Mouse (Mus musculus) erythroblast, embryonic 14.5 days (primary cell): ENCODE data around the gene 1700001O22Rik. TPM values are rescaled to one million over a fixed set of nuclear protein-coding genes. Genes with fewer than 3 reads are reported as not detected.
A peak's percentile ranks its signal among the peaks of the same experiment; 100 is the strongest.

Experiments
- H3K27me3 ChIP-seq: 2 replicates; pipeline ENCODE4 v1.6.1; 2012; ENCODE audit warnings: inconsistent platforms; ENCODE audit not compliant: control insufficient read depth
- H3K36me3 ChIP-seq: 2 replicates; pipeline ENCODE4 v1.6.1; 2012; ENCODE audit warnings: mild to moderate bottlenecking, inconsistent platforms; ENCODE audit not compliant: control insufficient read depth
- H3K4me1 ChIP-seq: 2 replicates; pipeline ENCODE4 v1.6.1; 2012; ENCODE audit warnings: inconsistent platforms; ENCODE audit not compliant: control insufficient read depth
- H3K4me3 ChIP-seq: replicated peaks from 2 replicates; pipeline ENCODE3; 2012; ENCODE audit warnings: moderate library complexity, mild to moderate bottlenecking, inconsistent platforms
- H3K9me3 ChIP-seq: 2 replicates; pipeline ENCODE4 v1.6.1; 2012; ENCODE audit warnings: low read length, inconsistent platforms, mixed read lengths; ENCODE audit not compliant: control insufficient read depth
- GATA1 ChIP-seq: IDR thresholded peaks from 2 replicates; pipeline ENCODE4 v1.6.1; 2012; ENCODE audit warnings: low read length, inconsistent platforms, mixed read lengths
- TAL1 ChIP-seq: IDR thresholded peaks from 3 replicates; pipeline ENCODE4 v1.6.1; 2012; ENCODE audit warnings: low read length, inconsistent platforms, mixed read lengths
- polyA plus RNA-seq: library from polyadenylated mRNA; stranded (reverse); fragments of >175 nt; gene quantifications from 2 replicates; pipeline ENCODE4 v1.2.3, GENCODE M21; 2012

The 1700001O22Rik gene
- polyA plus RNA-seq, 1 experiment: not detected

DNA sequence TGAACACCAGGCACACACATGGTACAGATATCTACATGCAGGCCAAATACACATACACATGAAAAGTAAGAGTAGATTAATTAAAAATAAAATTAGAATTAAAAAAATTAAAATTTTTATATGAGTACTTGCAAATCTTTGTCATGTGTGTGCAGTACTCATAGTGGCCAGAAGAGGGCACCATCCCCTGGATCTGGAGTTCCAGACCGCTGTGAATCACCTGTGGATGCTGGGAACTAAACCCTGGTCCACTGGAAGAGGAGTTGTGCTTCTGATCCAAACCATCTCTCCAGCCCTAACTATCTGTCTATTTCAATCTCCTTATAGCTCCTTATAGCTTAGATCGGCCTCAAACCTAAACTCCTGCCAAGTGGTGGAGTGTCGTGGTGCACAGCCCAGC, 17.6 kb upstream of the 1700001O22Rik start:
- Histone ChIP-seq H3K9me3 (peaks cover 8% of the 10 kb centered on the region), H3K27me3 (no peaks in the 10 kb centered on the region), H3K4me1 (peaks cover 36% of the 10 kb centered on the region), H3K36me3 (peaks cover 93% of the 10 kb centered on the region), H3K4me3 (no peak overlapping the region)
- TF ChIP-seq GATA1: no peak

DNA sequence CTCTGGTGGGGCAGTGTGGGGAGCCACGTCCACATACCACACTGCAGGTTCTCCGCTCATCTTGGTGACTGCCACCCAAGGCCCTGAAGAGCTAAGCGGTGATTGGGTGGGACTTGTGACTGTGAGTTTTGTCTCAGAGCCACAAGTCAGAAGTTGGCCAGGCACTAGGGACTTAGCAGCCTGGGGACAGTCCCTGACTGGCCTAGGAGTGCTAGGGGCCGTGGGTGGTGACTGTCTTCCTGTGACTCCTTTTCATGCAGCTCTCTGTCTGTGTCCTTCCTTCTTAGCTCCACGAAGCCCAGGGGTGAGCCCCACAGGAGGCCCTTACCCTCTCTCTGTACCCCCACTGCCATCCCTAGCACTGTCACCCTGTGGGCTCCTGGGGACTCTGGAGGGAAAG, 16.4 kb upstream of the 1700001O22Rik start:
- peaks cover 93% of the 10 kb centered on the region for H3K36me3 ChIP-seq
- peaks cover 27% of the 10 kb centered on the region for H3K4me1 ChIP-seq
- H3K9me3 ChIP-seq: peaks cover 8% of the 10 kb centered on the region
- H3K4me3 ChIP-seq: no peak overlapping the region
- no peaks in the 10 kb centered on the region for H3K27me3 ChIP-seq
- TF ChIP-seq TAL1 (no peak), GATA1 (no peak)

- peaks cover 5% of the 10 kb centered on the region for H3K4me1 ChIP-seq
- peaks cover 86% of the 10 kb centered on the region for H3K36me3 ChIP-seq
- no peak for TF ChIP-seq GATA1
- no peak for TF ChIP-seq TAL1
- no peaks in the 10 kb centered on the region for H3K27me3 ChIP-seq
- peaks cover 8% of the 10 kb centered on the region for H3K9me3 ChIP-seq
- H3K4me3 ChIP-seq: no peak overlapping the region
Measured at GRCm38 (mm10) chr2:30816383-30816782, 12.9 kb upstream of the 1700001O22Rik start.

- Histone ChIP-seq H3K27me3 (peaks cover 12% of the 10 kb centered on the region), H3K9me3 (no peaks in the 10 kb centered on the region), H3K4me1 (peaks cover 35% of the 10 kb centered on the region), H3K4me3 (no peak overlapping the region), H3K36me3 (peaks cover 45% of the 10 kb centered on the region)
- TF ChIP-seq TAL1 (no peak), GATA1 (no peak)
Measured at GRCm38 (mm10) chr2:30810573-30810972, 7.1 kb upstream of the 1700001O22Rik start.

GRCm38 (mm10) chr2:30809503-30809902, 6.0 kb upstream of the 1700001O22Rik start:
- Histone ChIP-seq H3K36me3 (peaks cover 35% of the 10 kb centered on the region), H3K27me3 (peaks cover 23% of the 10 kb centered on the region), H3K4me3 (no peak overlapping the region), H3K4me1 (peaks cover 35% of the 10 kb centered on the region), H3K9me3 (no peaks in the 10 kb centered on the region)
- TF ChIP-seq TAL1 (no peak), GATA1 (no peak)

DNA sequence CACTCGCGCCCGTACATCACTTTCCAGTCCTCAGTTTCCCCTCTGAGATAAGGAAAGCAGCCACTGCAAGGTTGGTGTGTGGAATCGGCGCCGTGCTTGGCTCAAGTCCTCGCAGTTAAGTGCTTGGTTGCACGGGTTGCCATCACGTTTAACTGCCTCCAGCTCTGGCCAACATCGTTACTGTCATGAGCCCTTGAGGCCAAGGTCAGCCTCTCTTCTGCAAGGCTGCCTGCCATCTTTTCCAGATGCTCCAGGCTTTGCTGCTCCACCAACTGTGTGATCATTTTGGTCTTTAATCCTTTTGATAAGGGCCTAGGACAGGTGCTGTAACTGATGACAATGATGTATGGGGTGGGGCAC, 4.8 kb upstream of the 1700001O22Rik start:
- Histone ChIP-seq H3K4me3 (peak overlapping the region; percentile 83), H3K4me1 (peaks cover 38% of the 10 kb centered on the region), H3K9me3 (no peaks in the 10 kb centered on the region), H3K27me3 (peaks cover 35% of the 10 kb centered on the region), H3K36me3 (peaks cover 24% of the 10 kb centered on the region)
- TF ChIP-seq GATA1 (no peak), TAL1 (no peak)

DNA sequence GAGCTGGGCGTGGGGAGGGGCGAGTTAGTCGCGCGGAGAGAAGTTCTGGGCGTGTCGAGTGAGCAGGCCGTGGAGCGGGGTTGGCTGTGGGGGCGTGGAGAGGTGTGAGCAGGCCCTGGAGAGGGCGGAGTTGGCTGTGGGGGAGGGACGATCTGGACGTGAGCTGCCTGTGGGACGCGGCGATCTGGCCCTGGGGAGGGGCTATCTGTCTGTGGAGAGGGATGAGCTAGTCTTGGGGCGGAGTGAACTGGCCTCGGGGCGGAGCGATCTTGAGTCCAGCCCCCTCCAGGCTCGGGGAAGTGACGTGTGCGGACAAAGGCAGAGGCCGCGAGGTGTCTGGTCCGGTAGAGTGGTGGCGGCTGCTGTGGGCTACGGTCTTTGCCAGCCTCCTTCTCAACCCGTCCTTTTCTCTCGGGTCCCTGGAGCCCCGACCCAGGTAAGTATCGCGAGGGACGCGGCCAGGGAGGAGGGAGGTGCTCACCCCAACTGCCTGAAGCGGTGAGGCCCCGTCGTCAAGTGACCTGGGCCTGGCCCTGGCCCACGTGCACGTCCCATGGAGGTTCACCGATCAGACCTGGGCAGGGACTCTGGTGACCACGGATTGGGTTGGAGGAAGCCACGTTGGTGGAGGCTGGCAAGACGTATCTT, 4.3 kb upstream of the 1700001O22Rik start, which contains the start of gene Ntmt1:
Gene Ntmt1, plus strand, starts transcription at position 179 of the 648 bp plus-strand sequence.
- Histone ChIP-seq H3K4me1 (peaks cover 38% of the 10 kb centered on the region), H3K27me3 (peaks cover 40% of the 10 kb centered on the region), H3K36me3 (peaks cover 19% of the 10 kb centered on the region), H3K9me3 (no peaks in the 10 kb centered on the region), H3K4me3 (peak within 1 kb of the TSS; percentile 83)
- TF ChIP-seq GATA1 (no peak), TAL1 (no peak)

DNA sequence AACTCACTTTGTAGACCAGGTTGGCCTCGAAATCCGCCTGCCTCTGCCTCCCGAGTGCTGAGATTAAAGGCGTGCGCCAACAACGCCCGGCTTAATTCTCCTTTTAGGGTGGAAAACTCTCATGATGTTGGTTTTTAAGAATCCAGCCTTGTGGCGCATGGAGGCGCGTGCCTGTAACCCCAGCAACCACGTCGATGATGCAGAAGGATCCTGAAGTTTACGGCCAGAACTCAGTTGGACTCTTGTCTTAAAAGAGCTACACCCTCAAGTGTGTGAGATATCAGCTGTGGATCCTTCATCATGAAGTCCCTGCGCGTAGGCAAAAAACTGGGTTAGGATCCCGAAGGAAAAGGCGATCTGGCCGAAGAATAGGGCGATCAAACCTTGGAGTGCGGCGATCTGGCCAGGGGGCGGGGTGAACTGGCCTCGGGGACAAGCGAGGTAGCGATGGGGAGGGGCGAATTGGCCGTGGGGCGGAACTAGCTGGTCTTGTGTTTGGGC, 3.7 kb upstream of the 1700001O22Rik start:
- Histone ChIP-seq H3K27me3 (peaks cover 46% of the 10 kb centered on the region), H3K4me1 (peaks cover 38% of the 10 kb centered on the region), H3K36me3 (peaks cover 13% of the 10 kb centered on the region), H3K9me3 (no peaks in the 10 kb centered on the region), H3K4me3 (peak overlapping the region; percentile 83)
- TF ChIP-seq TAL1 (no peak), GATA1 (no peak)

- Histone ChIP-seq H3K36me3 (peaks cover 7% of the 10 kb centered on the region), H3K4me1 (peaks cover 35% of the 10 kb centered on the region), H3K4me3 (no peak overlapping the region), H3K9me3 (peaks cover 8% of the 10 kb centered on the region; the same call in 1 of the 2 replicates), H3K27me3 (peaks cover 58% of the 10 kb centered on the region)
- TF ChIP-seq GATA1 (no peak), TAL1 (no peak)
Measured at GRCm38 (mm10) chr2:30805983-30806382, 2.5 kb upstream of the 1700001O22Rik start.
